Mouse (Mus musculus): ENCODE measurements around the gene Mgme1.

The Mgme1 gene

GRCm38 (mm10) chr2:144308561-144308960 lies 38.1 kb downstream of the Mgme1 start:
- no peak for DNase-seq

DNA sequence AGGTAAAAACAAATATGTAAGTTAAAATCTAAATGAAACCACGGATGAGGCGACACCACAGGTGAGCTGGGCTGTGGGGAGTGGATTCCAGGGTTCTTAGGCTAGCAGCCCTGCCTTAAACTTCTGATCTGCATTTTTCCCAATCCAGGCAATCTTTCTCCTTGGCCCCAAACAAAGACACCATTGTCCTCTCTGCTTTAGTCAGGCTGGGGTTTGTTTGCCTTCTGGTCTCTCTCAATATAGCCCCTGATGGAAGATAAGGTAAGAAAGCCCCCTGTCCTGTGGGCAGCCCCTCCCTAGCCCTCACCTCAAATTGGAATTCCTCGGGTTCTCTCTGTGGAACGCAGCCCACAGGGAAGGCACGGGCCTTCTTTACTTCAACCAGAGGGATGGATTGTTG lies 39.8 kb downstream of the Mgme1 start:
- no peak for DNase-seq

DNA sequence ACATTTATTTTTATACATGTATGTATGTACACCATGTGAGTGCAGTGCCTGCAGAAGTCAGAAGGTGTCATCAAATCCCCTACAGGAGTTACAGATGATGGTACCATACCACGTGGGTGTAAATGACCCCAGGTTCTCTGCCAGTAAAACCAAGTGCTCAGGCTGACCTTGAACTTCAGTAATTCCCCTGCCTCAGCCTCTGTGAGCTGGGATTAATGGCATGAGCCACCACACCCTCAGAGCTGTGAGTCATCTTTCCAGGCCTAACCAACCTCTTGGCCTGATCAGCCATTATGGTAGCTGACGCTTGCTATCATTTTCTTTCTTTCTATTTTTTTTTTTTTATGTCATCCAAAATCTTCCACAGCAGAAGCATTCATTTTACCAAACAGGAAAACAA lies 40.9 kb downstream of the Mgme1 start:
- no peak for DNase-seq

DNA sequence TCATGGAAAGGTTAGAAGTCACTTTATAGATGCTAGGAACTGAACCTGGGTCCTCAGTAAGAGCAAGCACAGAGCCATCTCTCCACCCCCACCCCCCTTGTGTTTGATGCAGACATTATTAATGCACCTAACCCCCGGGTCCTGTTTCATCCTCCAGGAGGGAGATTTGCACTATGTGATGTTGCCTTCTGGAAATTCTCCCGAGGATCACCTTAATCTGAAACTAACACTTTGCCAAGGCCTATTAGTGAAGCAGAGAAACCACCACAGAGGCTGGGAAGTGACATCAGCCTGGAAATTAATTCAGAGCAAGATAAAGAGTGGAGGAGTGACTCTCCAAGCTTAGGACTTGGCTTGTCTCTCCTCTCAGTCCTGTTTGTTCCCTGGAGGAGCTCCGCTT lies 53.8 kb downstream of the Mgme1 start:
- DNase-seq, result no peak

DNA sequence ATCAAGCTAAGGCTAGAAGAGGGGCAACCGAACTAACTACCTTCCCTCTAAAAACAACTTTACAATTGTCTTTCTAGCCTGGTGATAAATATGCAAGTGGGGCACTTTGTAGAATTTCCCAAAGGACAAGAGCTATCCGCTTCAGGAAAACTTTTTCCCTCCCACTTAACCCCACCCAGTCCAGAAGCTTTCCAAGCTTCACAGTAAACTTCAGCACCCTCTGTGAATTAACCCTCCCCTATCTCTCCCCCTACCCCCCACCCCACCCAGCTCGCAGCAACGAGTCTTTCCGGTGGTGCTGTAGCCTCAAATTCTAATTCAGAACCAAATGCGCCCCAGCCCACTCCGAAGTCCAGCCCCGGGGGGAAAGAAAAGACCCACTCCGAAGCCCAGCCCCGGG lies 59.0 kb downstream of the Mgme1 start:
- no peak for DNase-seq

GRCm38 (mm10) chr2:144329937-144330336 lies 59.5 kb downstream of the Mgme1 start:
- DNase-seq, result no peak

GRCm38 (mm10) chr2:144330352-144330959 lies 60.0 kb downstream of the Mgme1 start:
- peak; percentile 39 for DNase-seq
